Mouse (Mus musculus): ENCODE measurements around the gene Abhd10.

The Abhd10 gene

GRCm38 (mm10) chr16:45742615-45743476 is at the start of gene Abhd10:
Abhd10 (minus strand) TSS chr16:45742955.
- DNase-seq (ENCODE audit: low read depth, low spot score) = peak; percentile 94

- DNase-seq (ENCODE audit: low read depth, low spot score) = peak; percentile 3
Measured at GRCm38 (mm10) chr16:45791286-45791685, 48.5 kb upstream of the Abhd10 start.

GRCm38 (mm10) chr16:45789311-45789710 is 46.6 kb upstream of the Abhd10 start:
- no peak for DNase-seq (ENCODE audit: low read depth, low spot score)

DNA sequence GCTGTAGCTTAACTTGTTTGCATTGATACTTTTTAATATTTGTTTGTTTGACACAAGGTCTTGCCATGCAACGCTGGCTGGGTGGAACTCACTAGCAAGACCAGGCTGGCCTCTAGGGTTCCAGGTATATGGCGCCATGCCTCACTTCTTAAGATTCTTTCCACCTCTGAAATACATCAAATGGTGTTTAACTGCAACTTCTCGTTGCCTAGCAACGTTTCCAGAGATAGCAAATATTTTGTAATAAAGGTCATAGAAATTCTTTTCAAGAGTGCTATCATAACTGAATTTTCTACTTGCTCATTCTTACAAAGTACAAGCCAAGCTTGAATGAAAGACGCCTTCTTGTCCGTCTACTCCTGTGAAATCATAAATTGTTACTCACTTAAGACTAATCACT is 44.9 kb upstream of the Abhd10 start:
- DNase-seq (ENCODE audit: low read depth, low spot score) = no peak

- peak; percentile 56 for DNase-seq (ENCODE audit: low read depth, low spot score)
Measured at GRCm38 (mm10) chr16:45786639-45787038, 43.9 kb upstream of the Abhd10 start.

- no peak for DNase-seq (ENCODE audit: low read depth, low spot score)
Measured at GRCm38 (mm10) chr16:45780001-45780400, 37.2 kb upstream of the Abhd10 start.

- no peak for DNase-seq (ENCODE audit: low read depth, low spot score)
Measured at GRCm38 (mm10) chr16:45774813-45775212, 32.1 kb upstream of the Abhd10 start.

DNA sequence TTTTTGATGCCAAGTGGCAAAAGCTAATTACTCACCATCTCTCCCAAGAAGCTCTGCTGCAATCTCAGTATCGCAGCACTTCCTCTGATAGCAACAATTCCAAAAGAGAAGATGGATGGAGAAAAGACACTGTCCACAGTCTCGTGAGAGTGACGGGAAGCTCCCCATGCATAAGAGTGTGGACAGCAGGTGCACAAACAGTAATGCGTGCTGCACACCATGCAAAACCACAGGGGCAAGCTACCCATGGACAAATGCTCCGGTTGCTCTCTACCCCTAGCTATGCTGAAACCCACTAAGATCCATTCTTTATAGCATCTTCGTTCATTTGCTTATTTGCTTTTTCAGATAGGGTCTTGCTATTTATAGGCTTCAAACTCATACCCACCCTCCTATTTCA is 28.2 kb upstream of the Abhd10 start:
- DNase-seq (ENCODE audit: low read depth, low spot score) = no peak

DNA sequence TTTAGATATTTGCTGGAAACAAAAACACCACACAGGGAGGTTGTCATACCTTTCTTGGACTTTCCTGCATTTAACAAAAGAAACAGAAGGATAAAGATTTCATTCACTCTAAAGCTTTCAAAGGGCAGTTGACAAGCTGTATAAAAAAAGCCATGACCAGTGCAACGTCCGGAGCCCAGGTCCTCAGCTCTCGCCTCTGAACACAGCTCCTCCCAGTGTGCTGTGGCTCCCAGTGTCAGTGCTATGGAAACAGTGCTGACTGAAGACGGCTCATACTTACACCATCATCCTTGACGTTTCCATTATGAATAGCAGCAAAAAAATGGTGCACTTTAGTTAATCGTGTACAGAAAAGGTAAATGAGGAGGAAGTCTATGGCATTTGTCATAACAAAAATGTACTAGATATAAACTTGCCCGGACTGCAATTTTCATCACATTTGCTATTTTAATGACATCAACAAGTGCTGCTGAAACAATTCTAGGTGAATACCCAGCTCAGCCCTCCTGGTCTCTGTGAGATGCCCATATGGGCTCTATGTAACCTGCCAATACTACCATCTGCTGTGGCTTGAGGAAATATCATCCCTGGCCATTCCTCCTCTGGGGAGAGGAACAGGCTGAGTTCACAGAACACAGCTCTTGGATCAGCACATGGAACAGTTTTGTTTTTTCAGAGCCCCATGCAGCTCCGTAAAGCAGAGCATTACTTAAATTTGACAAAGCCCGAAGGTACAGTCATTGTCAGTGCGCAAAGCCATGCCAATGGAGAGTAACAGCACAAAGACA is 25.3 kb upstream of the Abhd10 start:
- no peak for DNase-seq (ENCODE audit: low read depth, low spot score)

DNA sequence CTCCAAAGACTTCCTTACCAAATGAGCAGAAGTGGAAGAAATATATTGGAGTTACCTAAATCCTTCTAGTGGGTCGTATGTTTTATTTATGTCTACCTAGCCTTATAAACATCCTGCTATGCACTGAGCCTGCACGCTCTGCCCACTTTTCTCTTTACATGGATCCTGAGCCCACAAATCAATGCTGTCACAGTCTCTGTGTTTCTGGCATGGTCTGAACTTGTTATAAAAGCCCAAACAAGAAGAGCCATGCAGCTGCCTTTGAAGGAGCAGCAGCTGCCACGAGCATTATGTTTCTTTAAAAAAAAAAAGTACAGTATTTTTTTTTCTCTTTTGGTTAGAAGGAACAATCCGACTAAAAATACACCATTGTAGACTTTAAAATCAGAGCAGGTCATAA is 24.7 kb upstream of the Abhd10 start:
- DNase-seq (ENCODE audit: low read depth, low spot score) = no peak

DNA sequence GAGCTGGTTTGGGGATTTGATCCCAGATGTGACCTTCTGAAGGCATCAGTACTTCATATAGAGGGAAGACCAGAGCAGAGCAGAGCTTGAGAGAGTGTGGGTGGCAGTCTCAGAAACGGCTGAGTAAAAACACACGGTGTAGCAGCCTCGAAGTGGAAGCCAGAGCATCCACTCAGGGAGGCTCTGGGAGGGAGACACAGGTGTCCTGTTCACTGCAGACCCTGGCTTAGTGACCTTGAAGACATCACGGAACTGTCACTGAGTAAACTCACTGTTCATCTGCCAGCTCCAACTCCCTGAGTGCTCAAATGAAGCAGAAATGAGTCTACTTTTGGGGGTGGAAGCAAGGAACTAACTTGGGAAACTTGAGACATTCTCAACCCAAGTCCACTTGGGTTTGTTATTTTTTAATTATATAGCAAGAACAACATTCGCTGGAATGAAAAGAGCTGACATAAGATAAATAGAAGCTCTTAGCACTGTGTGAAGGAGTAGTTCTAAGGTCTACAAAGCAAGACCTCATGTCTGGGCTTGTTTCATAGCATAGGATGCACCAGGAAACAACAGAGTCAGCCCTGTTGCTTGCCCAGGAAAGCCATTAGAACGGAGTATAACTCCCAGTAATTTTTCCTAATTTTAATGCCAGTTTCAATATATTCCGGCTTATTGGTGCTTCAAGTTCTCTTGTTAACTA is 23.2 kb upstream of the Abhd10 start:
- DNase-seq (ENCODE audit: low read depth, low spot score) = no peak

- DNase-seq (ENCODE audit: low read depth, low spot score) = no peak
Measured at GRCm38 (mm10) chr16:45765102-45765501, 22.3 kb upstream of the Abhd10 start.

DNA sequence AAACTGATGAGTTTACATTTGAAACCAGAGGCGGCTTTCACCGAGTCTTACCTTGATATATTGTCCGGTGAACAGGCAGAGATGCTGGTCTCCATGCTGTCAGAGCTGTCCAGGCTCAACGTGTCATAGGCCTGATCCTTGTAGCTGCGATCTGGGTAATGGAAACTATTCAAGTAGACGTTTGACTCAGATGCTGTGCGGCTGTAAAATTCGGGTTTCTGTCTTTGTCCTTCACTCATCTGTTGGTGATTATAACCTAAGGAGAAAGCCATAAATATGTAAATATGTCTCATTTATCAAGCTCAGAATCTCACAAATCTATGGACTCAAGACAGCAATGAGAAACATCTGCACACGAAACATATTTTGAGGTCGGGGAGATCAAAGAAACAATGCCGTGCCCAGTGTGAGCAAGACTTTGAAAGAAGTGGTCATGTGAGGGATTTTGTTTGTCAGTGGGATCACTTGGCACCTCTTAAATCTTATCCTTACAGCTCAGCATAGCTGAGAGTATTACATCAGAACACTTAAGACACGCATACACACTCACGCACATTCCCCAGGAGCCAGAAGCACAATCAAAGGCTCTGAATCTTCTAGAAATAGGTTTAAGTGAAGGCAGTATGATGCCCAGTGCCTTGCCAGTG is 20.2 kb upstream of the Abhd10 start:
- DNase-seq (ENCODE audit: low read depth, low spot score) = no peak

DNA sequence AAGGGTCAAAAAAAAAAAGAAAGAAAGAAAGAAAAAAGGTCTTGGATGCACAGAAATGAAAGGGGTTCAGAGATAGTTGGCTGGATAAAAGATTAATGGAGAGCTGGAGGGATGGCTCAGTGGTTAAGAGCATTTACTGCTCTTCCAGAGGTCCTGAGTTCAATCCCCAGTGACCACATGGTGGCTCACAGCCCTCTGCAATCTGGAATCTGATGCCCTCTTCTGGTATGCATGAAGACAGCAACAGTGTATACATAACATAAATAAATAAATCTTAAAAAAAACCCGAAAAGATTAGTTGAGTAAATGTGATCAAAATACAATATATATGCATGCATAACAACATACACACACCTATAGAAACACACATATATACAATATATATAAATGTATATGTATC is 18.7 kb upstream of the Abhd10 start:
- peak; percentile 49 for DNase-seq (ENCODE audit: low read depth, low spot score)

DNA sequence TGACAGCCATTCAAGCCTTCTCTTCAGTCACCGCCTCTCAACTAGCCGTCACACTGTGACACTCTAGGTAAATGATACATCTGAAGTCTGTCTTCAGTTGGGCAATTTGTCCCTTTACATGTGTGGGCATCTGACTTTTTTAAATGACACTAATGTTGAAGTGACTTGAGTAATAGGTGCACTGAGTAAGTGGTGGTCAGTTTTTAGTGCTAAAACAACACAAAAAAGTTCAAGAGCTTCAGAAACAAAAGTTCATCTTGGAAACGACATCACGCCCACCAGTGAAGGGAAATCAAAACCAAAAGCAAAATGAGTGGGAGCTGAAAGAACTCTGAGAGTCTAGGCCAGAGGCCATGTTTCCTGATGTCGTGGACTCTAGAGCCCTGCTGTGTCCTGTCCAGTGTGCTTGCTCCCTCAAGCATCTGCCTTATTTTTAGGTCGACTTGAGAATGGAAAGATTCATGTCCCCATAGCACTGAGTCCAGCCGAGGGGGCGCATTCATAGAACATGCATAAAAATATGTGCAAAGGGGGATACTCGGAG is 16.0 kb upstream of the Abhd10 start:
- DNase-seq (ENCODE audit: low read depth, low spot score) = no peak

- DNase-seq (ENCODE audit: low read depth, low spot score) = no peak
Measured at GRCm38 (mm10) chr16:45757421-45758078, 14.8 kb upstream of the Abhd10 start.

GRCm38 (mm10) chr16:45756855-45757254 is 14.1 kb upstream of the Abhd10 start:
- DNase-seq (ENCODE audit: low read depth, low spot score) = peak; percentile 70

DNA sequence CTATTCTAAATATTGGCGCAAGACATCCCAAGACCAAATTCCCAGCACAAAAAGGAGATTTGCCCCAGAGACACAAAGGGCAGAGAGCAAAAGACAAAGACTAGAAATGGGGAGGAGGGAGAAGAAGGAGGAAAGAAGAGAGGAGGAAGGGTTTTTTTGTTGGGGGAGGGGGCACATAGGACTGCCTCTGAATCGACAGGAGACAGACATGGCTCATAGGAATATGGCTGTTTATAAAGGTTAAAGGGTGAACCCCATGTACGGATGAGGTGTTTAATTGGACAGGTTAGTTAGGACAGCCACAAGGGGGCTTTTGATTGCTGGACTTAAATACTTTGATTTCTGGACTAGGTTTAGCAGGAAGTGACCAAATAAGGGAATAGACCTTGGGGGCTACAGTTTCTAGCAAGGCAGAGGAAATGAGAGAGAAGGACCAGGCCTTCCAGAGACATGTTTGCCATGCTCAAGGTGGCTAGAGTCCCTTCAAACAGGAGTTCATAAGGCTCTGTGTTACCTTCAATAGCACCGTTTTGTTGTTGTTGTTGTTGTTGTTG is 913 bp upstream of the Abhd10 start:
- DNase-seq (ENCODE audit: low read depth, low spot score) = peak; percentile 50

GRCm38 (mm10) chr16:45737880-45738279 is 4.9 kb downstream of the Abhd10 start:
- no peak for DNase-seq (ENCODE audit: low read depth, low spot score)

GRCm38 (mm10) chr16:45736724-45737123 is 6.0 kb downstream of the Abhd10 start:
- no peak for DNase-seq (ENCODE audit: low read depth, low spot score)

DNA sequence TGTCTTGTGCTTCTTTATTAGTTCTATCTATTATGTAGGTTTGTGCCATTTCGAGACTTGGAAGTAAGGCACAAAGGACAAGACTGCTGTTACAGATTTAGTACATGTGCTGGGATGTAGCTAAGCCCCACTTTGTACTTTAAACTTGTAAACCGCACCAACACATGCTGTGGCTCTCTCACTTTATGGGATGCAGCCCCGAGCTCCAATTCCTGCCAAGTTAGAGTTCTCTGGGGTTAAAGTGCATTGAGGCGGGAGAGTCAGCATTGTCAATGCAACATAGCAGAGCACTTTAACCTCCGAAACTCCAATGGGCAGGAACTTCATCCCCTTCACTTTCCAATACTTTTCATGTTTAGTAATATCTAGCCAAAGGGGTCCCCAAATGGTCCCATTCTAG is 13.6 kb downstream of the Abhd10 start:
- DNase-seq (ENCODE audit: low read depth, low spot score) = no peak
